Mouse (Mus musculus) ovary, postnatal 14 days (tissue): ENCODE results near the gene Rsad2.
"Not testable (repeated sequence)": the region's sequence is repeated elsewhere in the genome, so short reads cannot be mapped to it uniquely, and the experiment has no call there.

Experiments used
- DNase-seq: peaks from one replicate; pipeline ENCODE4 v3.0.0; 2022; ENCODE audit warnings: low spot score

Gene Rsad2

DNA sequence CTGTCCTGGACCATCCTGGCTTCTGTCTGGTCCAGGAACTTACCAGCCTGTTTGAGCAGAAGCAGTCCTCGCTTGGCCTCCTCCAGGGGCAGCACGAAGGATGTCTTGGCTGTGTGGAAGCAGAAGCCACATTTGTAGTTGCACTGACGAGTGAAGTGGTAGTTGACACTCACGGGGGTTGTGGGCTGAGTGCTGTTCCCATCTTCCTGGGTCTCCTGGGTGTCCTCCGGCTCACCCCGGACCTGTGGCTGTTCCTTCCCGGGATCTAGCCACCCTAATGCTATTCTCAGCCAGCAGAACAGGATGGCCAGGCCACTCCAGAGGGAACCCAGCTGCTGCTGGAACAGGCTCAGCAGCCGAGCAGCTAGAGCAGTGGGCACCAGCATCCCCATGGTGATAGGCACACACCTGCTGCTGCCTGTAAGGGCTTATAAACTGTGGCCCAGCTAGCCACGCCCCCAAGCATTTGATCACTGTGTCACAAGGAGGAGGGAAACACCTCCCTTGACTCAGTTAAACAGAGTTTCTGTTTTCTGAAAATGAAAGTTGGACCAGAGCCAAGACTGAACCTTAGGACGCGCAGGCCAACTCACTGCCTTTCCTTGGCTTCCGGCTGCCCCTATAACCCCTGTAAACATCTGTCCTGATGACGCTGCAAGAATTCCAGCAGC lies at the start of gene Rsad2:
Gene Rsad2, minus strand, starts transcription at position 425 of the 671 bp plus-strand sequence.
- peak; percentile 41 for DNase-seq

DNA sequence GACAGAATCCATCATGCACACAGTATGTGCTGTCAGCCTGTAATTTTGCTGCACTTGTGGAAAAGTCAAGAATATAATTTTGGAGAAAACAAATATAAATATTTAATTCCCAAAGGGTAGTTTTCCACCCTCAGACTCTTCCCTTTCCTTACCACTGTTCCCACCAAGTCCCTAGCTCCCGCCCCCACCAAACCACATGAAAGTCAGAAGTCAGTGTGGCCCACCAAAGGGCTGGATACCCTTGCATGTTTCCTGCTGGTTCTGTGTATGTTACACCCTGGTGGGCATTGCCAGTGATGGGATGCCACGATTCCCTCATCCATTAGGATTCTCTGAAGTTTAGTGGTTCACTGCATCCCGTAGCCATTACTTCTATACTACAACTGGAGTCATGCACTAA lies 44.8 kb upstream of the Rsad2 start:
- DNase-seq: no peak

DNA sequence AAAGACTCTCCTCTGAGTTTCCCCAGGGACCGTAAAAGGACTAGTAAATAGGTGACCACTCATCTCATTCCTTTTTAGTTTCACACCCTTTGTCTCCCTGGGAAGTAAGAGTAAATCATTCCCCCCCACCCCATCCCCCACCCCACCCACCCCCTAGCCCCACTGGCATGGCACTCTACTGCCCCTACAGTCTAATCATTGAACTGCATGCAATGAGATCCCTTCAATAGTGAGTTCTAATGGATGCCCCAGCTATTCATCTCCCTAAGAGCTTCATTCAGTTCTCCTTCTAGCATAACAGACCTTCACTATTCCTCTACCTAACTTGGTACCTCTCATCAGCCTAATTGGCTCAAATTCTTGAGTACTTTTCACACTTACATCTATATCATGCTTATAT lies 33.7 kb upstream of the Rsad2 start:
- DNase-seq: no peak

DNA sequence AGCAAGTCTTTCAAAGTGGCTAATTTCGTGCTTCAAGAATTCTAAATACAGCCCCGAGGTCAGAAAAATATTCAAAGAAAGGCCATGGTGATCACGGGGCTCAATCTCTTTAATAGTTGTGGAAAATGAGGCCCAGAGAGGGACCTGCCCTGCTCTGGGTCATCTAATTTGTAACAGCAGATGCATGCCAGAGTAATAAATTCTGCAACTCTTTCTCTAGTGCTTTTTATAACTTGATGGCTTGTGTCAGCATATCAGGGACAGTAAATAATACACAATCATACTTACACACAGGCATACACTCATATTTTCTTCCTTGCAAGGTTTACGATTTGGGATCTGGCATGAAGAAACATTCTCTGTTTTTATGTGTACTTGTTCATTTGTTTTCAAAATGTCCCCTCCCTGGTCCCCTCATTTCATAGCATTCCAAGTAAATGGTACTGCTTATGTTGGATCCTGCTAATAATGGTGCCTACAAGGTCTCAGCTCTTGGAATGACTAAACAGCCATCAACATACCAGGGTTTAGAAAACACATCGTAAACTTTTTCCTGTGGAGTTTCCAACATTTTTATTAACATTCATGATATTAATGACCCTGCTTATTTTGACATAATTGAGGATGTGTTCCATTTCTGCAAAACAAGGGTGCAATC lies 32.5 kb upstream of the Rsad2 start:
- DNase-seq: no peak

DNA sequence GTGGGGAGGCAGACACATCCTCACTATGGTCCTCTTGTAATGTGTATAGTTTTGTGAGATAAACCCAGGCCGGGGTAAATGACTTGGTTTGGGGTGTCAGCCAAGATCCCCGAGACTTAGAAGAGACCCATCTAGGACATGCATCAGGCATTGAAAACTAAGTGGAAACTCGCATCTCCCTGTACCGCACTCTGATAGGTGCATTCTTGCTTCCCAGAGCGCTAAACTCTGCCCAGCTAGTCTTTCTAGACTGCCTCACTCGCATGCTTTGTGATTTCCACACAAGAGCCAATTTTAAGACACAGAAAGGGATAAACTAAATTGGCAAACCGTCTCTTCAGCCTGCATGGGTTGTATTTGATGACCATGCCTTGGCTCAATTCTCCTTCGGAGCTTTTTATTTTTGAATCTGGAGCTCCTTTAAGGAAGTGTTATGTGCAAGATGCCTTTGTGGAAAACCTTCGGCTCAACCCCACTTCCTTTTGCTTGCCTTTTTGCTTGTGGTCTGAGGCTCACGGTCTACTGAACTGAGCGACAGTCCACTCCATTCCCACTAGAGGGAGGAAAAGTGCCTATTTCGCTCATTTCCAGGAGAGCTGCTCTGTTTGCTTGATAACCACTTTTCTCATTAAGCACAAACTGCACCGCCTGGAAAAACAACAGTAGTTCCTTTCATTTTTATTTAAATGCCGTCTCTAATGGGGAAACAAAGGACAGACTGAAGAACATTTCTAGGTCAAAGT lies 31.8 kb upstream of the Rsad2 start:
- no peak for DNase-seq

DNA sequence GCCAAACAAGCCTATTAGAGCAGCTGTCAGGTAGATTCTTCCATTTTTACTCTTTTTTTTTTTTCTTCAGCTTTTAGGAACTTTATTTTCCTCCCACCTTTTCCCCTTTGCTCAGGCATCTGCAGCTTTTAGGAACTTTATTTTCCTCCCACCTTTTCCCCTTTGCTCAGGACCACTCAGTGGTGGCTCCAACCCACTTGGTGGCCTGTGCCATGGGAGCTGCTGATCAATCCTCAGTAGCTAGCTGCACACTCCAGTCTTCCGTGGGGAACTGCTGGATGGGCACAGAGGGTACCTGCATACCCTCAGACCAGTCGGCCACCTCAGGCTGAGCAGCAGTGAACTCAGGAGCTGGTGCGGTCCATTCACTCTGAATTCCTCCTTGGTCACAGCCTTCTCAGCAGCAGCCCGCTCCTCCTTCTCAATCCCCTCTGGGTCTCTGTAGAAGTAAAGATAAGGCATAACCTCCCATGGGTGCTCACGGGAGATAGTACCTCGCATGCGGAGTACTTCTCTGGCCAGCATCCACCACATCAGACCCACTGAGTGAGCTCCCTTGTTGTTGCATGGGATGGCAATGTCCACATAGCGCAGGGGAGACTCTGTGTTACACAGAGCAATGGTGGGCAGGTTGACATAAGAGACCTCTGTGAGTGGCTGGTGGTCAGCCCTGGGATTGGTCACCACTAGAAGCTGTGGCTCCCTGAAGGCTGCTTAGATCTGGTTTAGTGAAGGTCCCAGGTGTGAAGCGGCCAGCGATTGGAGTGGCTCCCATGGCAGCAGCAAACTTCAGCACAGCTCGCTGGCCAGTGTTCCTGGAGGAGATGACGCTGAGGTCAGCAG lies 29.7 kb upstream of the Rsad2 start:
- DNase-seq: not testable (repeated sequence)

DNA sequence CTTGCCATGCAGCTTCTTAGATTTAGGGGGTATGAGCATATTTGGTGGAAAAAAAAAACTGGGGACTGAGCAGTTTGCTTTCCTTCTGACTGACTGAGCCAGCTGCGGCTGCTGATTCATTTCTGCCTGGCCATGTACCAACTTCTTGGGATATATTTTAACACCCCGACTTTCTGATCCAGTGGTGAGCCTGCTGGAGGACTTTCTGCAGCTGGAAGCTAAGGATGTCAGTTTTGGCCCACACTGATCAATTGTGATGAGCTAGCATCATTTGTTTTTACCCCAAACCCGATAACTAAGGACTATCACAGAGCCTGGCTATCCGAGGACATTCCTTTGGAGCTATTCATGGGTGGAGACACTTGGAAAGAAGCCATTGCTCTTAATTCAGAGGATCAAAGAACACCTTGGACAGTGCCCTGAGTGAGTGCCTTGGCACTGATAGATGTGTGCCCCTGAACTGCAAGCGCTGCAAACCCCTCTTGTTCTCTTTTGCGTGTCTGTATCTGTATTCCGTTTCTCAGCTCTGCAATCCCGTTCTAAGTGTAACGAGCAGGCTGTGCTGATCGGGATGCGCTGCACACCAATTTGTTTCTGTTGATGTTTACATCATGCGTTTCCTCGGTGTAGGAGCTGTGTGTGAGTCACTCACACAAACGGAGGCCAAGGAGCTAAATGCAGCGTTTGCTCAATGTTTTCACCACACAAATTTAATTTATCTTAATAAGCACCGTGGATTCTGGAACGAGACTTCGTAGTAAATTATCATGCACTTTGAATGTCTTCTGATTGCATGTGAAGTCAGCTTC lies 22.1 kb upstream of the Rsad2 start:
- no peak for DNase-seq

DNA sequence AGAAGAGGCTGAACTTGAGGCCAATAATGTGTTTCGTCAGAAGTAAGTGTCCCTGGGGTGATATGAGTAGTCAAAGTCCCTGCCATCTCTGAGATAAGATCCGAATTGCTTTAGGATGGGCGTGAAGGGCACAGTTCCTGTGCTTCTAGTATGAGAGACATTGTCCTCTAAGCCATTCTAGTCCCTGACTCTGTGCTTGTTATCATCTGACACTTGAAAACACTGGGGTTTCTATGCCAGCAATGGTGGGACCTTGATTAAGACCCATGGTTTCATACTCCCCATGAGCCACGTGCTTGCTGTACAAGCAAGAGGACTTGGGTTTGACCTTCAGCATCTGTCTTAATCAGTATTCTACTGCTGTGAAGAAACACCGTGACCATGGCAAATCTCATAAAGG lies 20.9 kb upstream of the Rsad2 start:
- no peak for DNase-seq

DNA sequence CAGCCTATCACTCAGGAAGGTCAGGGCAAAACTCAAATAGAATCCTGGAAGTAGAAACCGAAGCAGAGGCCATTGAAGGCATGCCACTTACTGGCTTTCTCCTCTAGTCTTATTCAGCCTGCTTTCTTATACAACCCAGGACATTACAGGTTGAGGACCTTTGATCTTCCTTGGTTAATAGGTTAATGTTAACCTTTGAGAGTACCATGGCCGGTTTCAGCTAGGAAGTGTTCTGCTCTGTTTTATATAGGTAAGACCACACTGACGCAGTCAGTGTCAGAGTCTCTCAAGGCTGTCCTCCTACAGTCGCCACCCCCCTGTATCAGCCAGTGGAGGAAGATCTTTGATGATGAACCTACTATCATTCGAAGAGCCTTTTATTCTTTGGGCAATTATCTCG lies 17.5 kb upstream of the Rsad2 start:
- DNase-seq: no peak

DNA sequence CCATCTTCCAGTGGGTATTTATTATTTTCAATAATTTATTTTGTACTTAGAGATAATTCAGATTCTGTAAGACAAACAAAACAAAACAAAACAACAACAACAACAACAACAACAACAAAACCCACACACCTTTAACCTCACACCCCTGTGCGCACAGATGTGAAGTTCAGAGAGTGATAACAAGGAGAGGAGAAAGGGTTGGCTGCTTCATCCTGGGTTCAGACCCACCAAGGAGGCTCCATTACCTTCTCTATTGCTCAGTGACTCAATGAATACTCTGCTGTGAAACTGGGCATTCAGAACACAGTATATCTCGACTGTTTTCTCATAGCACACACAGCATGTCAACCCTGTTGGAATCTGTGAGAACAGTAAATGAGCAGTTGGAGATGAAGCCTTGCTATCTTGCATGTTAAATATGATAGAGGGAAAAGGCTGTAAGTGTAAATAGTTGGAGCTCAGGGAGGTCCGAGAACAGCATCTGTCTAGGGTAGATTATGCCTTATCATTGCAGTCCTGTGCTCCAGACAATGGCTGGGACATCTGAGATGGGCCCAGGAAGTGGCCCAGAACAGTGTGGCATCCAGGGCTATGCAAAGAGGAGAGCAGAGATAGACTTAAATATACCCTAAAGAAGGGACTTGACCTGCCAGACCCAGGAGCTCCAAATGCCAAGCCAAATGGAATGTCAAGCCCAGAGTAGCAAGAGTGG lies 16.7 kb upstream of the Rsad2 start:
- no peak for DNase-seq

DNA sequence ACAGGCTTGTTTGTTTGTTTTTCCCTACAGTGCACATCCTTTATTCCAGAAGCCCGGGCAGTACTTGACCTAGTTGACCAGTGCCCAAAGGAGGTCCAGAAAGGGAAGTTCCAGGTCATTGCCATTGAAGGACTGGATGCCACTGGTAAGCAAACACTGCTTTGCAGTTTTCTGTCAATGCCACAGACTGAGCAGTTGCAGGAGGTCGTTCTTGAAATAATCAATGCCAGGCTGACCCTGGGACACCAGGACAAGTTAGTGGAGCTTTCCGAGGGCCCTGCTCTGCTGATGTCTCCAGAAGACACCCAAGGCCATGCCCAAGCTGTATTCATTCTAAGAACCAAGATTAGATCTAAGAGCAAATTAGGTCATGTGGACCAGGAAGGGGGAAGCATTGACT lies 15.1 kb upstream of the Rsad2 start:
- DNase-seq: no peak

DNA sequence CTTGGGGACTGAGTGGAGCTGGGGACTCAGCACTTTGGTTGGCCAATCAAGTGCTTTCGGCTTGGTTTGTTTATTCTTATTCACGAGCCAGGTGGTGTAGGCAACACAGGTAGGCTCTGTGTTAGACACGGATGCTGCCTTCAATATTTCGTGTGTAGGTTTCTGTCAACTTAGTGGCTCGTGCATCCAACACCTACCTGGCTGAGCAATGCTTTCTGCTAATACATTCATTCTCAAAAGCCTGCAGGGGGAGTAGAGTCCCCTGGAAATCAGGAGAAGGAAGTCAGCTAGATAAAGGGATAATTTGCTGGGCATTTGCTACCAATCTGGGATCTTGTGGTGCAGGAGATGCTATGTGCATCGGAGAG lies 13.8 kb upstream of the Rsad2 start:
- DNase-seq: no peak

DNA sequence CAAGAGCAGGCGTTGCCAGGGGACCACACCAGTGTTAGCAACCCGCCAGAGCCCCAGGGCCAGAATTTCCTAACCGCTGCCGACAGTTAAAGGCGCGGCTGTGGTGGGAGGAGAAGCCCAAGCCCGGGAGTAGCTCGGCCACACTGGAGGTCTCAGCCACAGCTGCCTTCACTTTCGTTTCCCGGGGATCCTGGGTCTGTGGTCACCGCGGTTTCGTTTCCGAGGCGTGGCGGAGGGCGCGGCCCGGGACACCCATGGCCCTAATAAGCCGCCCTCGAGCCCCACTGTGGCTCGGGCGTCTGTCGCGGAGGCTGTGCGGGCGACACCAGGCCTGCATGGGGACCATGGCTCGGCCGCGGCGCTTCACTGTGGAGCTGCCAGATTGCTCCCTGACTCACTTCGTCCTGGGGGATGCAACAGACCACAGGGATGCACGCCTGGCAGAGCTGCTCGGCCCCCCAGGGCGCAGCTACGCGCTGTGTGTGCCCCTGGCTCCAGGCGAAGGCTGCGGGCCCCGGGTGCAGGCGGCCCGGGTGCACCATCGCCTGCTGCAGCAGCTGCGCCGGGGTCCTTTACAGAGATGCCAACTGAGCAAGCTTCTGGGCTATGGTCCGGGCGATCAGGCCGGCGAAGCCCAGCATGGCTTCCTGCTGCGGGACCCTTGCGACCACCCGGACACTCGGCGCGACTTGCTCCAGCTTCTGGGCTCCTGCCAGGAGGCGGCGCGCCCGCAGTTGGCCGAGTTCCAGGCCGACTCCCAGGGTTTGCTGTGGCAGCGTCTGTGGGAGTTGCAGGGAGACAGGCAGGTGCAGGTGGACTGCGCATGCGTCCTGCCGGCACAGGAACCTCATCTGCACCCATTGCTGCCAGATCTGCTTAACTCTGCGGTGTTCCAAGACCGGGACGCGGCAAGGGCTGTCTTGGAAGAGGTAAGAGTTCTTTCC lies 13.1 kb upstream of the Rsad2 start, which contains the start of gene Cmpk2:
Gene Cmpk2, plus strand, starts transcription at position 107 of the 944 bp plus-strand sequence.
- DNase-seq: peak; percentile 78

DNA sequence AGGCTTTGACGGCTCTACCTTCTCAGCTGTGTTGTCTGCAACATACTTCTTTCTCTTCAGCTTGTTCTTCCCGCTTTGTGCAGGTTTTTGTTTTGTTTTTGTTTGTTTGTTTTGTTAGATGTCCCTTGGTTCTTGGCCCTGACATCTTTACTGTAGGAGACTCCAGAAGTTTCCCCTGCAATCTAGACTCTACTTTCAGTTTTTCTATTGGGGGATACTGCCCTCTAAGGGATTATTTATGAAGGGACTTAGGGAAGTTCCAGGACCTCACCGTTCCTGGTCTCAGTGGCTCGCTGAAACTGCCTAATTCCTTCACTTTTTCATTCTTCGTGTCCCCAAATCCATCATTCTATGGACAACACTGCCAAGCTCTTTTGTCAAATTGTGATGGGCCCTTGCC lies 9.3 kb upstream of the Rsad2 start:
- no peak for DNase-seq

DNA sequence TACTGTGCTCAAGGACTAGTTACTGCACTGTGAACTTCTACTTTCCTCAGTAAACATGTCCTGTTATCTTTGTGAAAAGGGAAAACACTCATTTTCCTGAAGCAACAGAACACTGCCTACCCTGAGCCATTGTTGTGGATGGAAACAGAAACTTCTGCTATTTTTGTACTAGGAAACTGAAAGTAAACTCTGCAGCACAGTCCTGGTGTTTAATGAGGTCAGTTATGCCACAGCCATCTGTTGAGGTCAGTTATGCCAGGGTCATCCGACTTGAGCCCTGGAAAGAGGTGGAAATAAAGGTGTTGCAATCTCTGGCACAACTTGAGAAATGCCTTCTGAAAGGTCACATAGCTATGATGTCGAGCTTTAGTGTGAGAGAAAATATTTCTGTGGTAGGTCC lies 3.8 kb upstream of the Rsad2 start:
- DNase-seq: no peak

DNA sequence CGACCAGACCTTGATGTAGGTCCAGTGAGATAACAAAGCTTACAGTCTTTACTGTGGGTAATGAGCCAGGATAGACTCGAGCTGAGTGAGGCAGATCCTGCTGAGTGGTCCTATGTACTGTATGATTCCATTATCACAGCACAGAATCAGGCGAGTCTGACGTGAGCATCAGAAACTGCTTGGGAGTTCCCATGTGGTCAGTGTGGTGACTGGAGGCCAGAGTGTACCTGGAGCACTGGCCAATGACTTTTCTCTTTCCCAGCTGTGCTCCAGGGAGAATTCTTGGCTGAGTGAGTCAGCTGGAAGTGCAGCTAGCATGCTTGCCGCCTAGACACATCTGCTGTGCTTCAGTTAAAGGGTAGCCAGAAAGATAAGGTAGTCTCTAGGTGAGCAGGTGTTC lies 1.6 kb downstream of the Rsad2 start:
- DNase-seq: no peak

DNA sequence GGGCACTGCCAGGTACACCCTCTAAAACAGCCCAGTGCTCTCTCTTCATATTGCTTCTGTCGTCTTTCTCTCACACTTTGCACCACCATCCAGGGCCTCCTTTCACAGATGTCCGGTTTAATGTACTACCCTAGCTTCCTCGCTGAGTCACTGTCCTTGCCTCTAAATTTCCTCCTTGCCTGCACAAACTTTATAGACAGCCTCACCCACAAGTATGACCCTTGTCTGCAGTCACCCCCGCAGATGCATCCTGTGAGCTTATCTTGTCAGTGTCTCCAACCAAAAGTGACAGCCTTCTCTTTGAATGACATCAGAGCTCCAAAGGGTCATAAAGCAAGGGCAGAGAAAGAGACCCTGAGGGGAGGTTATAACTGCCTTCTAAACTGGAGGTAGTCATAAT lies 3.3 kb downstream of the Rsad2 start:
- no peak for DNase-seq

DNA sequence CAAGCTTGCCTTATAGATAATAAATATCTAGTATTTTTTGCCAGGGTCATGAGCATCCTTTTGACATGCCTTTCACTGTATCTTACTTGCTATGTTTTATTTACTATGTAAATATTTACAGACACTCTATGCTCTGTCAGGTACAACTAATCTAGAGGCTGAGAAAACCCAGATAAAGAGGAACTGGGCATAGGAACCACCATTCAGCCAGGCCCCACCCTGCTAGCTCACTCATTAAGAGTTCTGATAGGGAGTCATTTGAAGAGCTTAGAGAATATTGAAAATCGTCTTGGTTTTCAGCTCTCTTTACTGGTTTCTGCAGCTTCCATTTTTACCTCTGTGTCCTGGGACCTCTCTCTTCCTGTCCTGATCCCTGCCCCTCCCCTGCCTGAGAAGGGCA lies 5.1 kb downstream of the Rsad2 start:
- DNase-seq: no peak

DNA sequence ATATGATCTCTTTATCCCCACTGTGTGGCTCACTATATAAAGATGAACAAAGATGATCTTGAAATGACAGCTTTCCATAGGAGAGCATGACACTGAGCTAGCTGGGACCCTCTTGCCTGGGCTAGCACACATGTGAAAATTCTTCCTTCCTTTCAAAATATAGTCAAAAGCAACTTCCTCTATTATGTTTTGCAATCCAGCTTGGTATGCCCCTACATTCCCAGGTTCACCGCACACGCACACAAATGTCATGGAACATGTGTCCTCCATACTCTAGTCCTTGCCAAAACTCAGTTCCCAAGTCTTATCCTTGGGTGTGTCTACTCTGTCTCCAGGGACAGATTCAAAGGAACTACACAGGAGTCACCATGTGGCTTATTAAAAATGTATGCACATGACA lies 6.8 kb downstream of the Rsad2 start:
- no peak for DNase-seq
